Mouse (Mus musculus) thymus, postnatal 25 days (tissue): ENCODE measurements around the gene Lrig2.
"Not testable (repeated sequence)": the region's sequence is repeated elsewhere in the genome, so short reads cannot be mapped to it uniquely, and the experiment has no call there.

Experiments
- DNase-seq: peaks from one replicate; pipeline ENCODE4 v3.0.0; 2022

Lrig2 gene

DNA sequence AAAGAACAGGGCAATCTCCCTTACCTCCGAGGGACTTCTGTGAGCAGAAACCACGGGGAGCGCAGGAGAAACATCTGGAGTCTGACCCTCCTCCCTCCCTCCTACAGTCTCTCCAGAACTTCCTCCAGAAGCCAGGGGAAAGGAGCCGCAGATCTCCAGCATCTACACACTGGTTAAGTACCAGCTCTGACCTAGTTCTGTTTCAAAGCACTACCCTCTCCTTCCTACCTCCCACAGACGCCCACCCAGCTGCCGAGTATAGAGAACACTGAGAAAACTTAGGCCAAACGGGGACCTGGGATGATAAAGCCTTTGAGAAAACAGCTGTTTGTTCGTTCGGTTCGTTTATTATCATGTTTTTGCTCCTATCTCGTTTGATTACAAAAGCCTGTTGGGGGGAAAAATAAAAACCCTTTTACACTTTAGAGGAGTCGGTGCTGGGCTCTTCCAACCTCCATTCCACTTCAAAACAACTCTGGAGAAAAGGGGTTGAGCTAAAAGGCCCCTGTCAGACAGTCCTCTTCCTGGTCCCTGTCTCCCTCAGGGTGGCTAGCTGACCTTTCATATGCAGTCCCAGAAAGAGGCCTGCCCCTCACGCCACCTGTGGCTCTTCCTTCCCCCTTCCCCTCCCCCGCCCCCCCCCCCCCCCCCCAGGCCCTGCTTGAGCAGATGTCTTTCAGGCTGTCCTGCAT lies 80.4 kb downstream of the Lrig2 start:
- DNase-seq = peak; percentile 19

DNA sequence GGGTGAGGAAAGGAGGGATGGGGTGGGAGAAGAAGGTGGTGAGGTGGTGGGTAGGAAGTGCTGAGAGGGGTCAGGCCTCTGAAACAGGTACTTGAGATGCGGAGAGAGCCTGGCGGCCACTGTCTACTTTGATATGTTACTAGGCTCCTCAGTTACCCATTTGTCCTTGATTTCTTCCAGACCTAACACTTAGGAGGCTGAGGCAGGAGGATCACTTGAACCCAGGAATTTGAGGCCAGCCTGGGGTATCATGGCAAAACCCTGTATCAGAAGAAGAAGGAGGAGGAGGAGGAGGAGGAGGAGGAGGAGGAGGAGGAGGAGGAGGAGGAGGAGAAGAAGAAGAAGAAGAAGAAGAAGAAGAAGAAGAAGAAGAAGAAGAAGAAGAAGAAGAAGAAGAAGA lies 84.4 kb downstream of the Lrig2 start:
- not testable (repeated sequence) for DNase-seq

DNA sequence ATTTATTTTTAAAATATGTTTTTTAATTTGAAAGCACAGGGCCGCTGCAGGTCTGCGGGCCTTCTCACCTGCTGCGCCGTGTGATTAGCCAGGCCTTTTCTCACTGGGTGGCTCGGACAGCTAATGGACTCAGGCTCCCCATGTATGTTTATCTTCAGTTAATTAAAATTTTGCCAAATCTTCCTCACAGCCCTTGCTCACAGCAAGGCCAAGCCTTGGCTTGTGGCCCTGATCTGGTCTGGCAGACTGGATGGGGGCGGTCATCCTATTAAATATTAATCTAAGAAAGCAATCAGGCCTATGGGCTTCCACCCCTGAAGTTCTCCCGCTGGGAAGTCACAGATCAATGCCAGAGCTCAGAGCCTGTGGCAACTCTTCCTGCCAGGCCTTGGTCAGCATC lies 87.4 kb downstream of the Lrig2 start:
- DNase-seq = no peak

DNA sequence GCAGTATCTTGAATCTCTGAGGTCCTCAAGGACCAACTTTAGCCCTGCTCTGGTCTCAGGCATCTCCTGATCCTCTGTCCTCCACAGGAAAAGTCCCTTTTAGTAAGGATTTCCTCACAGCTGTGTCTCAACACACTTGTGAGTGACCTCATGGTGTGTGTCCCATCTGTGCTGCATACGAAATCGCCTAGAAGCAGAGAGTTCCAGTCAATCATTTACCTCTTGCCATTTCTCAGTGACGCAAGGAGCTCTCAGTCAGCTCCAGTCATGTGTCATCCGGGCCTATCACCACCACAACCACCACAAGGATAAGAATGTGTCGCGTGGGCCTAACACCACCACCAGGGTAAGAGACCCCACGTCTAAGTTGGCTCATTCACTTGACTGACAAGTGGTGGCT lies 90.8 kb downstream of the Lrig2 start:
- no peak for DNase-seq

DNA sequence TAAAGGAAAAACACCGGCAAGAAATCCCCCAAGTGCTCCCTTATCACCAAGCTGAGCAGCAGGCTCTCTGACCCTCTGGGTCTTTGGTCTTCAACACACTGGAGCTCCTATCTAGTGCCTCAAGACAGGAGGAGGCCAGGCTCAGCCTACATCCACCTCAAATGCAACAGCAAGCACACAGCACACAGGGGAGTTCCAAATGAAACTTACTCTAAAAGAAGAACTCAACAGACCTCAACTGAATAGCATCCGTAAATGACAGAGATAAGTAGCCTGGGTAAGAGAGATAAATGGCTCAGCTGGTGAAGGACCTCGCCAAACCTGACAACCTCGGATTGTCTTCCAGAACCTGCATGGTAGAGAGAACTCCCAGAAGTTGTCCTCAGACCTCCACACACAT lies 91.7 kb downstream of the Lrig2 start:
- DNase-seq = no peak

DNA sequence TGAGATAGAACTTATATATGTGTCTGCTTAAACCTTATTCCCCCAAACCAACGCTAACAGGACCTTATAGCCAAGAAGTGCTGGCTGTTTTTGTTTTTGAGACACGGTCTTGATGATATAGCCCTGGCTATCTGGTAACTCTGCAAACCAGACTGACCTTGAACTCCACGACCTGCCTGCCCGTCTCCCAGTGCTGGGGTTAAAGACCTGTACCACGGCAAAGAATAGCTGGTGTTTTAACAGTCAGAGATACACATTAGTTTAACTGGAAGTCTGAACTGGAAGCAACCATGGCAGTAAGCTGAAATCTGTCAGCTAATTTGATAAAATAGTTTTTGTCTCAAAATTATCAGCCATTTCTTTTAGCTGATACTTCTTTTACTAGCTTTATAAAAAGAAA lies 94.9 kb downstream of the Lrig2 start:
- DNase-seq = no peak

DNA sequence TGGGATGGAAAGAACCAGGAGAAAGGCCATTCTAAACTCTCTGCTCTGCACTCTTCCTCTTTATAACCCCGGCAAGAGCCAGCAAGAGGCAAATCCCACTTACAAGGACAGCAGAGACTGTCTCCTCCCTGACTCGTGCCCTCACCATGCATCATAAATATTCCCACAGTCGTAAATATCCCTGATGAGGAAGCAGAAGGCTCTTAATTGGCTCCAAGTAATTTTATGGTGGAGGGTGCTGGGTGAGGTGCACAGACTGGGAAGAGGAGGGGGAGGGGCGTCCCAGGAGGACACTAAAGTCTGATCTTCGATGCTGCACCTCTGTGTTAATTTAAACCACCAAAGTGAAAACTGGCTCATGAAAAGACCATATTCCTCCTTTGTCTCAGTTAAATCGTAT lies 99.2 kb downstream of the Lrig2 start:
- no peak for DNase-seq

DNA sequence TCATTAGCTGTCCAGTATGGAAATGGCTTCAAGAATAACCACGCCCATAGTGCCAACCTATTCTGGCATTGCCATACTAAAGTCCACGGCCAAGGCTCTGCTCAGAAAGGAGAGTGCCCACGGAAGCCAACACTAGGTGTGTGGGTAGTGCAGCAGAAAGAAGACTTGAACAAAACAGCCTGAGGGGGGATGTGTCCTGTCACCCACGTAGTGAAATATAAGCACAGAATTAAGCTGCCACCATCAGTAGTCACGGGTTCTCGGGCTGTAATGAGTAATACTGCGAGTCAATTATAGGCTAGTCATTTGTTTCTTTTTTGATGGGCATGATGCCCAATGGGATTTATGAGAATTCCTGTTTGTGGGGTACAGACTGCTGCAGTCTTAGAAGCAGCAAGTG lies 104.2 kb downstream of the Lrig2 start:
- DNase-seq = no peak

DNA sequence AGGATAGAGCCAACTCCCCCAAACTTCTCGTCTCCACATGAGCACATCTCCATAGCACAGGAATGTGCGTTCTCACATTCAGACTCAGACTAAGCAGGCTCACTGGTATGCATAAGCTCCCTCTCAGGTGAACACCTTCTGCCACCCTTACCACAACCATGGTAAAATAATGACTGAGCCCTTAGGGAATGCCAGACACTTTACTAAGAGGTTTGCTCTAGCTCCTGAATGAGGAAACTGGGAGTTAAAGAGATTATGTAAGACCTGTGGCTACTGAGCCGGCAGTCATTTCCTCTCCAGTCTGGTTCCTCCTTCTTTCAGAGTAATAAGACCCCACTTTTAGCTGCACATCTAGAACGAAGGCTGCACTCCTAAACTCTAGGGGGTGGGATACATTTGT lies 108.1 kb downstream of the Lrig2 start:
- DNase-seq = no peak

DNA sequence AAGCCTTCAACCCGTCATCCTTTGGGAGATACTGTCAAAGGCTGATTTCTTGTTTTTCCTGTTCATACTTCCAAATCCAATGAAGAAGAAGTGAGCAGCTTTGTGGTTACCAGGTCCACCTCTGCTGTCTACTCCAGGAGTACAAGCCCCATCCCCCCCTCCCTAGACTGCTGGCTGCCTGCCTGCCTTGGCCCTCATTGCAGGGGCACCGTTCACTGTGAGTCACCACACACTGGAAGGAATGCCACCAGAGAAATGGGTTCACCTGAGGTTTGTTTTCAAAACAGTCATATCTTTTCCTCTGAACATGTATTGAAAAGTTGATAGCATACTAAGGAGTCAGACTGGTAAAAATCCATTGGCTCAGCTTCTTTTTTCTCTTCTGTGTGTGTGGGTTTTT lies 110.5 kb downstream of the Lrig2 start:
- DNase-seq = no peak

DNA sequence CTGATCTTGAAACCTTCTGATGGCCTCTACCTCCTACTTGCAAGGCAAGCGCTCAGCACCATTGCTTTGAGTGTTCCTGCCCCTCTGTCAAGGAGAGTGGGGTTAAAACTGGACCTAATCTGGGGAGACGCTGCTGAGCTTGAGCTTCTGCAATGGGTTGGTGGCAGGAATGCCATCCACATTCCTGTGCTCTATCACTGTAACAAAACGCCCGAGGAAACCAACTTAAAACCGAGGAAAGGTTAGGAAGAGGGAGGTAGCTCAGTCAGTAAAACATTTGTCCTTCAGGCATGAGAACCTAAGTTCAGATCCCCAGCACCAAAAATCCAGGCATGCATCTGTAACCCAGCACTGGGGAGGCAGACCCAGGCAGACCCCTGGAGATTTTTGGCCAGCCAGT lies 111.6 kb downstream of the Lrig2 start:
- no peak for DNase-seq

DNA sequence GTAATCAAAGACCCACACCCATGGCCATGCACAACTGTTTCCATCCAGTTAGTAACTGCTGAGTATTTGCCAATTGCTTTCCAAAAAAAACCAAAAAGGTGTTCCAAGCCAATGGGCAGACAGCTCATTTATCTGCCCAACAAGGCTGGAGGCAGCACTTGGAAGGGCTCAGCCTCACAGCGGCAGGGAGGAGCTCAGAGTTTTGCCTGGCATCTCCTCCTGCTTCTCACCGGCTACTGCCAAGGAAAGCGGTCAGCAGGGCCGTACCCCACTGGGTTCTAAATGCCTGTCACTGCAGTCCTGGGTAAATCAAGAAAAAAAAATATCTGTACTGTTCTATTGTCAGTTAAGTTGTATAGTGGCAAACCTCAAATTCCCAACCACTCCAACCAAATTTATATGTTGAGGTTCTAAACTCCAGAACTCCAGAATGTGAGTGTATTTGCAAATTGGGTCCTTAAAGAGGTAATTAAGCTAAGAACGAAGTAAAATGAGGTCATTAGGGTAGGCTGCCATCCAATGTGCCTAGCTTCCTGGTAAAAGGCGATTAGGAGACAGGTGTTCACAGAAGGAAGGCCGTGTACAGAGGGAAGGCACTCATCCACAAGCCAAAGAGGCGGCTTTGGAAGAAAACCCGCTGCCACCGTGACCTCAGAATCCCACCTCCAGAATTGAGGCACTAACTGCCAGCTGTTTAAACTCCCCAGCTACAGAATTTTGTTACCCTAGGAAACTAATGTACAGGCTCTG lies 112.2 kb downstream of the Lrig2 start:
- DNase-seq = no peak

DNA sequence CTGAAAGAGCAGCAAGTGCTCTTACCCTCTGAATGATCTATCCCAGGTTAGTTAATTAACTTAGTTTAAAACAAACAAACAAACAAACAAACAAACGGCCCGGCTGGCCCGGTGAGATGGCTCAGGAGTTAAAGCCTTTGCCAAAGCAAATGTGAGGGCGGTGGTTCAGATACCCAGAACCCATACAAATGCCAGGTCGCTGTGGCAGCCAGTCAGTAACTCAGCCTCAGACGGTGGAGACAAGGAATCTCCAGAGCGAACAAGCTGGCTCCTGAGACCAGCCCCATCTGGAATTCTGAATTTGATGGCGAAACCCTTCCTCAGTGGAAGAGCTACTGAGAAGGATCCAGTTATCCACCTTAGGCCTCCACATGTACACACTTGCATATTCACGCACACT lies 114.4 kb downstream of the Lrig2 start:
- no peak for DNase-seq

DNA sequence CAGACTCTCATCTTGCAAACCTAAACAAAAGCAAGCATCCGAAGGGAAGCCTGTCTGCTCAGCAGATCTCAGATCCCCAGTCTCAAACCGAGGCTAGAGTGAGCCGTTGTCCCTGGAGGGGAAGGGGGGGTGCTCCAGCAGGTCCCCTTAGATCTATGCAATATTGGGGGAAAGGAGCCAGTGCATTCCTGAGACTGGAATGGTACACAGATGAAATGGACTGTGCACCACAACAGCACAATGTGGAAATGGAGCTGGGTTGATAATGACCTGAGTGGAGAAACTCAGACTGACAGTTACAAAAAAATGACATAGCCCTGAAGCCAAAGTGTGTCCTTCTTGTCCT lies 115.0 kb downstream of the Lrig2 start:
- no peak for DNase-seq

DNA sequence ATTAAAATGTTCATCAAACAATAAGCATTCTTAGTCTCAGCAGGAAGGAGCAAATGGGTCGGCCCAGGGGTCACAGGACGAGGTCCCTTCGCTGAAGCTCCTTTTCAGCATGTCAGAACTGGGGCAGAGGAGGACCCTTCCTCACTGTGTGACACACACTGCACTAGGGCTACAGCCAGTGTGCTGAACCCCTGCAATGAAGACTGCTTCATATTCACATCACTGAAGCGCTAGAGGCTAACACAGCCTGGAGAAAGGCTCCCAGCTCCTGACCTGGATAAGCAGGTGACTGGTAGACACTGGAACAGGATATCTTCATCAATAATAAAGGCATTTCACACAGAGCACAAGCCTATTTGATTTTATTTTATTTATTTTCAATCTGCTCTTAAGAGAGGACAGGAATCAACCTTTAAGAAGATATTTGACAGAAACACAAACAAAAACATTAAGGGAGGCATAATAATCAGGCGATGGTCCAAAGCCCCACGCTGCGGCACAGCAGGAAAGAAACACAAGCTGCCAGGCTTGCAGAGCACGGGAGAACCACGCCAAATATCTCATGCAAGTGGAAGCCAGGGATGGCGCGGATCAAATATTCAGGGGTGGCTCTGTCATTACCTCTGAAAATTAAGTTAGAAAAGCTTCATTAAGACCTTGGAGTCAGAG lies 115.5 kb downstream of the Lrig2 start:
- no peak for DNase-seq

DNA sequence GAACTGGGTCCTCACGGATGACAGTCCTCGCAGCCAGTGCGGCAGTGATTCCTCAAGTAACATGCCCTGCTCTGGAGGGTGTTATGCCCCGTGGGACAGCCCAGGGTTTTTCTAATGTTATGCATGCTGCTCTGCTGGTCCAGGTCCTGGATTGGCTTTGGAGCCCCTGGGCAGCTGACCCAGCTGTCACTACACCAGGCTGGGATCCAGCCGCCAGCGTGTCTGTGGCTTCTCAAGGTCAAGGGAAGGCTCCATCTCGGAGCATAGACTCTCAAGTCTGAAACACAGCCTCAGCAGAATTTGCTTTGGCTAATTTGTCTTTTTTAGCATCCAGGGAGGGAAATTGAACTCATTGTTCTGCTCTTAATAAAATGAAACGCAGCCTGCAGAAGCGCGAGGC lies 121.6 kb downstream of the Lrig2 start:
- DNase-seq = no peak

DNA sequence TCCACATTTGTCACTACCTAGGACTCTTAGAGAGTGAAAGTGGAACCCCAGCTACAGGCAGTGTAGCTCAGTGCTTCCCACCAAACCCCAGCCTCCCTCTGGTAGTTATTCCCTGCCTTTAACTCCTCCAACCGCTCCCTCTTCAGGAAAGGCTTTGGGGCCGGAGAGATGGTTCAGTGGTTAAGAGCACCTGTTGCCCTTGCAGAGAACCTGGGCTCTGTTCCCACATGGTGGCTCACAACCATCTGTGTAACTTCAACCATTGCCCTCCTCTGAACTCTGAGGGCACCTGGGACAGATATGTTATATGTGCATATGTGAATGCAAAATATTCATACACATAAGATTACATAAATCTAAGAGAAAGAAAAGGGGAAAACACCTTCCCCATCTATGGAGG lies 122.3 kb downstream of the Lrig2 start:
- no peak for DNase-seq

DNA sequence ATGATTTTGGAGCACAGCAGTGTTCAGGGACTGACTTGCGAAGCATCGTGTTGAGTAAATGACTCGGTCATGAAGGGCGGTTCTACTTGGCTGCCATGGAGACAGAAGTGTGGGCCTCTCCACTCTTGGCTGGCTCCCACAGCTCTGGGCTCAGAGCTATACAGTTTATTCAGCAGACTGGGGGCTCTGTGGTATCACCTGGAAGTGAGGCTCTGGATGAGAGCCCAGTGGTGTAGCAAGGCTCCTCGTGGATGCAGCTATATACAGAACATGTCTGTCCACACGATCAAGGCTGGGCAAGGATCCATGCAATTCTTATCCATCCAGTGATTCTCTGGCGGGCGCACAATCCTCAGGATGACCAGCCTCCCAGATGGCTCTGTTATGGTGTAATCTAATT lies 126.1 kb downstream of the Lrig2 start:
- no peak for DNase-seq

DNA sequence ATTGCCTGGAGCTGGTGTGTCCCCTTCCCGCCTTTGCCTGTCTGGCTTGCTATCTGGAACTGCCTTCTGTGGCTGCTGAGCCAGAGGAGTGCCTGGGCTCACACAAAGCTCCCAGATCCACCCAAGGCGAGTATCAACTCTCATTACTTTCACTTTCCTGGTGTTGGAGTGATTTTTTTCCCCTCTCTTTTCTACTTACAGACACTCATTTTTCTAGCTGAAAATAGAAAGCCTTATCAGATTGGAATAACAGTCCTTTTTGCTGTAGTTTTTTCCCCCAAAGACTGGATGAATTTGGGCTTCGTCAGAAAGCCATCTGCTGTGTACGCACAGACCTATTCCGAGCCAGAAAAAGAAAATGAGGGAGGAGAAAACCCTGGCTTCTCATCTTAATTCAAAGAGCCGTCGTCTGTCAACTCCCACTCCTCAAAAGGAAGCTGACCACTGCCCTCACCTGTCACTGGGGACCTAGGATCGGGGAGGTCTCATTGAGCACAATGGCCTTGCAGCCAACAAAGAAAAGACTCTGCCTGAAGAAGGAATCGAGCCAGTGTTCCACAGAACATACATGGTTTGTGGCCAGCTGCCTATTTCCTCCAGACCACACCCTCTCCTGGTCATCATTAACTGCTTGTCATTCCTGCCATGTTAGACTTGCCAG lies 127.9 kb downstream of the Lrig2 start:
- DNase-seq = no peak

DNA sequence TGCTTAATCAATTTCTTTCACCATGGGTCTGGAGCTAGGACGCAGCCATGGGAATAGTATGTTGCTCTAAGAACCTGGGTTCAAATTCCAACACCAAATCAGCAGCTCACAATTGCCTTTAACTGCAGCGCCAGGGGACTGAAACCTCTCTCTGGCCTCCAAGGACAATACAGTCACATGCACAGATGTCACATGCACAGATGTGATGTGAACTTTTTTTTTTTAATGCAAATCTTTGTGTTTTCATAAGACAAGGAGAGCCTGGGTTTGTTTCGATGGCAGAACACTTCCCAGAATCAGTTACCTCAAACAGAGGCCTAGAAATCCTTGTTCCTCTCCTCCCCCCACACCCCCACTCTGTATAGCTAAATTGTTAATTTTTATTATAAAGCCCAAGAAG lies 133.5 kb downstream of the Lrig2 start:
- no peak for DNase-seq

DNA sequence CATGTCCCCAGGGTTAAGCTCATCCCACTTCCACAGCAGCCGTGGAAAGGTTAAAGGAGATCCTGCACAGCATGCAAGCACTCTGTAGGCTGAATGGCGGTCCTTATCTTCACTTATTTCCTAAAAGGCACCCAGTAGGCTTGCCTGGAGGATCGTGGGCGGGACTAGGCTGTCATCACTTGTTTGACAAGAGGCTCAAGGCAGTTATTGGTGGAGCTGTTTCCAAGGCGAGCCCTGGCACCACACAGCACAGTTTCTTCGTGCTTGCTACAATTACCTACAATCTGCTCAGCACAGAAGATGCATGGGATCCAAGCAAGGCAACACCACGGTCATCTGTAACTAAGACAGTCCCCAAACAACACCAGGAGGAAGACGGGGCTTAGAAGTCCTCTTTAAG lies 137.8 kb downstream of the Lrig2 start:
- no peak for DNase-seq

DNA sequence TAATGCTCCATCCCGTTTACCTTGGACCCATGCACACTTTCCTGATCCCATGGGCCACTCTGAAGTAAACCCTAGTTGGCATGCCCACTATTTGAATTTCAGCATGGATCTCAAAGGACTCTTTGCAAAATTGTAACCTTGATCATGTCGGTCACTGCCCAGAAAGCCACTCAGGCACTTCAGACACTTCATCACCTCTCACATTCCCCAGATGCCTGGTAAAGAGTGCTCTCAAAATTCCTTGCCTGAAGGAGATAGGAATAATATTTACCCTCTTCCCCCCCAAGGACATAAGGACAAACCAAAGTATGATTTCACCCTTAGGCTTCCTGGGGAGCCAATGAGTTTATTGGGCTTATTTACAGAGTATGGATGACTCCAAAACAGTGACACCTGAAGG lies 139.3 kb downstream of the Lrig2 start:
- no peak for DNase-seq

DNA sequence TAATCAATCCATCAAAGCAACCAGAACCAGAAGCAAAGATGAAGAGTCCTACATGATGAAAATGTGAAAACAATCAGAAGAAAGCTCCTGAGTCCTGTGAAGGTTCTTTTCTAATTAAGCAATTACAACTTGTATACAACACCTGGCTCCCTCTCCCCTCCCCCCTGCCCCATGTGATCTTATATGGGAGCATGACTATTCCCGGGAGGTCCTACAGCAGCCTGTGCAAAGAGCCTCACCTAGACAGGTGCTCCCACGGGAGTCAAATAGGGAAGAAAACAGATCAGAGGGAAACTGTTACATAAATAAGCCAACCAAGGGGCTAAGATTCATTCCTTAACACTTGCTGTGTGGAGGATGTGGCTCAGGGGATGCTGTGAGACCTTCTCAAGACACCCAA lies 143.8 kb downstream of the Lrig2 start:
- no peak for DNase-seq

DNA sequence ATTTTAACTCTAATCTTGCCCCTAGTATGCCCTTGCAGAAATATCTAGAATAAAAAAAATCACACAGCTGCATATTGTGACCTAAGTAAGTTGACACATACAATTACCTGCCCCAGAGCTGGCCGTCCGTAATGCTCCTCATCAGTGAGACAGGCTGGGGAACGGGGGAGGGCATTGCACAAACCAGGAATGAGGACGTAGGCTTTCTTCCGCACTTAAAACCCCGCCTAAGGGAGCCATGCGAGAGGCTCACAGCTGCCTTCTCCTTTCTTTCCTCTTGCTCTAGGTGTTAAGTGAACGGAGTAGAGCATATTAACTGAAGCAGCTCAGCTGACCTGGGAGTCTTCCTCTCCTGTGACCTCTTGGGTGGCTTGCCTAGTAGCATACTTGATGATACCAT lies 149.9 kb downstream of the Lrig2 start:
- no peak for DNase-seq
